ENCODE assay signal across 19 mouse cellular contexts in genomic region chr11:115195933-115196332, GRCm38 (mm10).
"Had no signal": no experiment of that assay in that cellular context is flagged by ENCODE, and none has a peak within 500 bp of the region (broad histone marks: within the 10 kb centered on the region; RNA-seq: fewer than 3 reads in every experiment).

No protein-coding gene starts in this region.

- DNase-seq: kidney, adult 18-20 months; kidney, adult 9 months; kidney, postnatal 25 days; layer of hippocampus, postnatal 36 days; lung, adult 18-20 months; lung, postnatal 14 days; lung, postnatal 4 days; retina, postnatal 1 day; thymus, adult 18-20 months; thymus, postnatal 36 days had no signal

- H3K36me3 ChIP-seq: lung, embryonic 15.5 days had no signal

- H3K27ac ChIP-seq: layer of hippocampus, adult 2 months; limb, embryonic 10.5 days; limb, embryonic 13.5 days; lung, embryonic 15.5 days; midbrain, embryonic 10.5 days; midbrain, embryonic 13.5 days; neural tube, embryonic 13.5 days had no signal

- H3K9me3 ChIP-seq: limb, embryonic 10.5 days; limb, embryonic 13.5 days; lung, embryonic 15.5 days; midbrain, embryonic 10.5 days; midbrain, embryonic 13.5 days; neural tube, embryonic 13.5 days had no signal

- H3K27me3 ChIP-seq: limb, embryonic 13.5 days; lung, embryonic 15.5 days; midbrain, embryonic 13.5 days; neural tube, embryonic 13.5 days had no signal

- H3K4me1 ChIP-seq: limb, embryonic 13.5 days; midbrain, embryonic 13.5 days; neural tube, embryonic 13.5 days had no signal

- ATAC-seq: midbrain, embryonic 13.5 days; midbrain, embryonic 16.5 days had no signal

- H3K4me3 ChIP-seq: layer of hippocampus, adult 2 months; limb, embryonic 10.5 days; limb, embryonic 13.5 days; lung, embryonic 15.5 days; midbrain, embryonic 10.5 days; midbrain, embryonic 13.5 days; myocyte; neural tube, embryonic 13.5 days had no signal

- H3K9ac ChIP-seq: limb, embryonic 13.5 days; lung, embryonic 15.5 days; midbrain, embryonic 13.5 days; neural tube, embryonic 13.5 days had no signal

- H3K4me2 ChIP-seq: limb, embryonic 13.5 days; lung, embryonic 15.5 days; midbrain, embryonic 13.5 days; neural tube, embryonic 13.5 days had no signal
